Mouse (Mus musculus): Measurements from ENCODE around the gene Dzip1l.

The Dzip1l gene

DNA sequence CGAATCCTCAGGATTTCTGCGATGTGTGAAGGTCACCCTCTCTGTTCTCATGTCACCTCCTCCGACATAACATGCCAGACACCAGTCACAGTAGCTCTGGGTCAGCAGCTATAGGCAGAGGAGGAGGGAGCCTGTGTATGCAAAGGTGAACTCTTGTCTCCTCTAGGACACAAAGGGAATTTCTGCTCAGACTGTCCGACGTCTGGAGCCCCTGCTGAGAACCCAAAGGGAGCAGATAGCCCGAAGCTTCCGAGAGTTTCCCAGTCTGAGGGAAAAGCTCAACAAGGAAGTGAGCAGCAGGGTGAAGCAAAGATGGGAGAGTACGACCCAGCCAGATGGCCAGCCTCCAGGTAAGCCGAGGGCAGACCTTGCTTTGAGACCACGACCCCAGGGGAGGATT lies 31.5 kb downstream of the Dzip1l start:
- DNase-seq (ENCODE audit: low read depth, low spot score) = no peak

- DNase-seq (ENCODE audit: low read depth, low spot score) = no peak
These were observed 32.4 kb downstream of the Dzip1l start for GRCm38 (mm10) chr9:99661606-99662166.

DNA sequence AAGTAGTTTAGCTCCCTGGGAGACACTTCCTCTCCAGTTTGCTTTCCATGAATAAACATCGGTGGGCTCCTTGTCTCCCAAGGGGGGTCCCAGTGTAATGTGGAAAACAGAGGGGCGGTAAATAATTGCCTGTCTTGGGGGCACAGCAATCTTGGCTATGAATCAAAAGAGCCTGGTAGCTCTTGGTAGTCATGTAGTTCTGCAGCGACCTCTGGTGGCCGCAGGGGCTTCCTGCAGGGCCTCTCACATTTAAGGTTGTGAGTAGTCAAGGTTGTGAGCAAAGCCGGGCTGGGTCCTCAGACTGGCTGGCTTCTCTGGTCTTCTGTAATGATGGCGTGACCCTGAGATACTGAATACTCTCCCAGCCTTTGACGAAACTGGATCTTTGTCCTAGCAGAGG lies 33.1 kb downstream of the Dzip1l start:
- peak; percentile 76 for DNase-seq (ENCODE audit: low read depth, low spot score)

- no peak for DNase-seq (ENCODE audit: low read depth, low spot score)
These were observed 33.6 kb downstream of the Dzip1l start for GRCm38 (mm10) chr9:99662887-99663286.

DNA sequence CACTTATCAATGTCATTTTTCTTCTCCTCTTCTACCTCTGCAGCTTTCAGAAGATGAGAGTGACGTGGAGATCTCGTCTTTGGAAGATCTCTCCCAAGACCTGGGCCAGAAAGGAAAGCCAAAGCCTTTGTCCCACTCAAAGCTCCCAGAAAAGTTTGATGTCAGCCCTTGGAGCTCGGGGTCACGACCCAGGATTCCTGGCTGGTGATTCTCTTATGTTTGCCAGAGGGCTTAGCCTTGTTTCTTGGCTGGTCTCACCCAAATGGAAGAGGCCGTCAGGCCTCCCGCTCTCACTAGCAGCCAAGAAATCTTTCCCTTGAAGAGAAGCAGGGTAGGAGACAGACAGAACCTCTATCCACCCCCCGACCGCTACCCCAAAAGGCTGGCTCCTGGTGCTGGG lies 38.3 kb downstream of the Dzip1l start:
- DNase-seq (ENCODE audit: low read depth, low spot score) = no peak

DNA sequence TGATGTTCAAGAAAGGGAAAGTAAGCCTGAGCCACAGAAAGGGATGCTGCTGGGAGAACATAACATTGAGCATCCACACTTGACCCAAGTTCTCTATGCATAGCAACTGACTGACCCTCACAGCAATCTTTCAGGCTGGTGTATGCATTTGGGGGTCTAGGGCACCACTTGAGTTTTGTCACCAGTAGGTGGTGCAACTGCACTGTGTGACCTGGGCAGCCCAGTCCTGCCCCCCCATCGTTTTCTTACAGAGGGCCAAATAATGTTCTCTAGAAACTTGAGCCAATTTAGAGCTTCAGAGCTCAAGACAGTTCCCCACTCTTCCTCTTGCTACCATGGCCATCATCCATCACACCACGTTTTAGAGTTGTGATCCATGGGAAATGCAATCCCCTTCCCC lies 42.3 kb downstream of the Dzip1l start:
- DNase-seq (ENCODE audit: low read depth, low spot score) = no peak

GRCm38 (mm10) chr9:99675714-99676113 lies 46.4 kb downstream of the Dzip1l start:
- no peak for DNase-seq (ENCODE audit: low read depth, low spot score)

- no peak for DNase-seq (ENCODE audit: low read depth, low spot score)
These were observed 52.8 kb downstream of the Dzip1l start for GRCm38 (mm10) chr9:99681980-99682570.

DNA sequence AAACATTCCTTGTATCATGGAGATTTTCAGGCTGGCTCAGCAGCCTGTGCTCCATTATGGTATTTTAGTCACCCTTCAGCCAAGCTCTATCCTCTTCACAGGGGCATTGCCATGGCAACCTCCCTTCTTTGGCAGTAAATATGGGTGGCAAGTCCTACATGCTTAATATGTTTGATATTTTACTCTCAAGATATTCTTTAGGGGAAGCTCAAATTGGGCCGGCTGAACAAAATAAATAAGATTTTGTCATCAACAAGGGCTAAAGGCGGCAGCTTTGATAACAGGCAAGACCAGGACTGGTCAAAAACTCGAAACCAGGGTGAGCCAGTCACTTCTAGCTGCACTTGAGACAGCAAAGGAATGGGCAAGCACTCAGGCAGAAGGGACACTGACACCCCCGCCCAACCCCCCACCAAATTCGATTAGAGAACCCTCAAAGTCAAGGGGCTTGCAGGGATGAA lies 55.8 kb downstream of the Dzip1l start:
- no peak for DNase-seq (ENCODE audit: low read depth, low spot score)

GRCm38 (mm10) chr9:99685536-99686231 lies 56.4 kb downstream of the Dzip1l start:
- no peak for DNase-seq (ENCODE audit: low read depth, low spot score)

DNA sequence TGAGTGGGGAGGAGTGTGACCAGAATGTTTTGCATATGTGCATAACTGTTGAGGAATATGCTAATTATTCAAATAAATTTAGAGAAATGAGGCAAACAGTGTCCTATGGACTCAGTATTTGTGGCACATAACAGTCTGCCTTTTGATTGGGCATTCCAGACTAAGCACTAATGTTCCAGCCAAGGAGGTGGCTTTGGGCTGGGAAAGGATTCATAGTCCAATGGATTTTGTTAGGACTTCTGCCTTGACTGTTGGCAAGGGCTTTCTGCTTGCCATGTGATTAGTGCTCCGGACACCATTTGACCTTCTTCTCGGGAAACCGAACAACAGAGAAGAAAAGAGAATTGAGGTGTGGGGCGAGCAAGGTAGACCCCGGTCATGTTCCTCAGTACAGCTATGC lies 60.5 kb downstream of the Dzip1l start:
- DNase-seq (ENCODE audit: low read depth, low spot score) = no peak

DNA sequence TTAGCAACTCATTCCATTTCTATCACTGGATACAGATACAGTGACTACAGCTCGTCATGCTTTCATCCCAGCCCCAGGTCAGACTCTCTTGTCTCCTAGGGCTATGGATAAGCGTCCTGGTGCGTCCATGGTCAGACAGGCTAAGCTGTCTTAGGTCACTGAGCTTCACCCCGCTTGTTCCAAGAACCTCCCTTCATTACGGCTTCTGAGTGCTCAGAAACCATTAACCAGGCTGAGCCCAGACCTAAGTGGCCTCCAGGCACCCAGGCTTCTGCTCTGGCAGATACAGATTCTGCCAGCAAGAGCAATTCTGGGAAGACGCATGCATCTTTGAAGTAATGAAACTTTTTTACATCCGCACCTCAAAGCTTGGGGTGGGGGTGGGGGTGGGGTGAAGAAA lies 61.1 kb downstream of the Dzip1l start:
- DNase-seq (ENCODE audit: low read depth, low spot score) = no peak

- no peak for DNase-seq (ENCODE audit: low read depth, low spot score)
These were observed 65.7 kb downstream of the Dzip1l start for GRCm38 (mm10) chr9:99694961-99695360.

- no peak for DNase-seq (ENCODE audit: low read depth, low spot score)
These were observed 70.6 kb downstream of the Dzip1l start for GRCm38 (mm10) chr9:99699752-99700389.

DNA sequence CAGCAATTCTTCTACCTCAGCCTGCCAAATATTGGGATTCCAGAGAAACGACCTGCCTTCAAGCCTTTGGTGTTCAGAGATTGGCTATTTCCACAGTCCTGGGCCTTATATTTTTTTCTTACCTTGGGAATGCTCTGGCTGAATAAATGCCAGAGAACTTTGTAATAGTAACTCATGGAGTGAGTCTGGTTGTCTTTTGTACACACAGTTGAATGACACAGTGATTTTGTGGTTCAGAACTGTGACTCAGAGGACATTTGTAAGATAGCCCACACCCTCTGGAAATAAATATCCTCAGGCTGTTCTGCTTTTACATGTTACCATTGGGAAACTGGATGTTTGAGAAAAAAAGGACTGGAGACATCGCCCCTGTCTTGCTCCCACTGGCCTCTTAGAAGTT lies 71.9 kb downstream of the Dzip1l start:
- no peak for DNase-seq (ENCODE audit: low read depth, low spot score)

DNA sequence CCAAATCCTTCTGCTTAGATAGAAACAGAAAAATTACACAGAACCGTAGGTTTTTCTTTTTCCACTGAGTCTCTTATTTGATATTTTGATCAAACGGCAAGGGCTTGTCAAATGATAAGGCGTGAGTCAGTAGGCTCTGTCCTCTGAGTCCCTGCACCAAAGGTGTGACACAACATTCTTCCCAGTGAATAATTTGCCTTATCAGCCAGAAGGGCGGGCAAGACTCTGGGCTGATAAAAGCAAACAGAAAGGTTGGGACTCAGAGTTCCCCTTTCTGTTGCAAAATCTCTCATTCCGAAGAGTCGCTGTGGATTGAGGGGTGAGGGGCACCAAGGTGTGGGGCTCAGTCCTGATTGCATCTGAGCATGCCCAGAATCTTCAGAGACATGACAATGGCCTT lies 72.9 kb downstream of the Dzip1l start:
- no peak for DNase-seq (ENCODE audit: low read depth, low spot score)

GRCm38 (mm10) chr9:99703711-99704110 lies 74.4 kb downstream of the Dzip1l start:
- no peak for DNase-seq (ENCODE audit: low read depth, low spot score)

- DNase-seq (ENCODE audit: low read depth, low spot score) = no peak
These were observed 77.0 kb downstream of the Dzip1l start for GRCm38 (mm10) chr9:99706264-99706663.

DNA sequence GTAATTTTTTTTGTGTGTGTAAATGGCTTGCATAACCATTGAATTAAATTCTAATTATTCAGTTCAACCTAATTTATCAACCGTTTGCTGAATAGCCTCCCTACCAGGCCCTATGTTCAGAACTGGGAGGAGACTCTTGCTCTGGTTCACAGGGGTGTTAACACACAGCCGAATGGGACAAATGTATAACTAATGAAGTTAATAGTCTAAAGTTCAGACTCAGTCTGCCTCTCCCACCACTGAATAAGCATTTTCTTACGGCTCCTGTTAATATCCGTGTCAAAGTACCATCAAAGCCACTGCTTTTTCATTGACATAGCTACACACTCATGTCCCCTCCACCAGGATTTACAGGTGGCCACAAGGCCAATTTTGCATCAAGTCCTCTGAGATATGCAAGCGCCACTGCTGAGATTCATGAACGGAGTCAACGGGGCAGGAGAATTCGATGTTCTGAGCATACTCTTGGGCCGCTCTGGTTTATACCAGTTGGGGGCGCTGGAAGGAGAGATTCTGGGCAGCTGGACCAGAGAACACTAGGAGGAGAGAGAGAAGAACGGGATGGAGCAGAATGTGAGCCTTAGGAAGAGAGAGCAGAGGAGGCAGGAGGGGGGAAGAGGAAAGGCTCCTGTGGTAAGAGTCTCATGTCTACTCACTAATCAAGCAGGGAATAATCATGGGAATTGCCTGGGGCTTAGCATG lies 78.3 kb downstream of the Dzip1l start:
- DNase-seq (ENCODE audit: low read depth, low spot score) = no peak

GRCm38 (mm10) chr9:99709588-99710248 lies 80.4 kb downstream of the Dzip1l start:
- no peak for DNase-seq (ENCODE audit: low read depth, low spot score)

DNA sequence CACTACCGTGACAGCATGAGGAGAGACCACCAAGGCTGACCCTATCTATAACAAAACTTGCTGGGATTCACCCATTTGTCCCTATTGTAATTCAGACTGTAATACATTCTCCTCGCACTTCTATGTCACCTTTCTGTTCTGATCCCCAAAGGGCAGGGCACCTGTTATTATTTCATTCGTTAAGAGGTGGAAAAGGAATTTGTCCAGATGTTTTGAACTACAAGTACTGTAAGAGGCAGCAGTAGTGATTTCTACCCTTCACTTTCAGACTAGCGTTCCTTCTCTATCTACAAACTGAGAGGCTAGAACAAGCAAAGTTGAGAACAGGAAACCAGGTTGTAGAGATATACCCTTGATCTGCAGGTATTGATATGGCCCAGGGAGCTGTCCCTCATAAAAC lies 81.0 kb downstream of the Dzip1l start:
- DNase-seq (ENCODE audit: low read depth, low spot score) = no peak

GRCm38 (mm10) chr9:99717134-99717533 lies 87.8 kb downstream of the Dzip1l start, which contains the start of gene Cldn18:
Gene Cldn18 (minus strand): TSS chr9:99717267.
- DNase-seq (ENCODE audit: low read depth, low spot score) = no peak

Measured in forelimb bud, embryonic 11.5 days (tissue).